Mouse (Mus musculus) induced T-regulatory cell, adult 2 months (primary cell): ENCODE results near the gene B4galt2.

Experiments used
- DNase-seq: peaks from one replicate; pipeline ENCODE4 v3.0.0-alpha.2; 2012; ENCODE audit warnings: low read depth

B4galt2 gene

DNA sequence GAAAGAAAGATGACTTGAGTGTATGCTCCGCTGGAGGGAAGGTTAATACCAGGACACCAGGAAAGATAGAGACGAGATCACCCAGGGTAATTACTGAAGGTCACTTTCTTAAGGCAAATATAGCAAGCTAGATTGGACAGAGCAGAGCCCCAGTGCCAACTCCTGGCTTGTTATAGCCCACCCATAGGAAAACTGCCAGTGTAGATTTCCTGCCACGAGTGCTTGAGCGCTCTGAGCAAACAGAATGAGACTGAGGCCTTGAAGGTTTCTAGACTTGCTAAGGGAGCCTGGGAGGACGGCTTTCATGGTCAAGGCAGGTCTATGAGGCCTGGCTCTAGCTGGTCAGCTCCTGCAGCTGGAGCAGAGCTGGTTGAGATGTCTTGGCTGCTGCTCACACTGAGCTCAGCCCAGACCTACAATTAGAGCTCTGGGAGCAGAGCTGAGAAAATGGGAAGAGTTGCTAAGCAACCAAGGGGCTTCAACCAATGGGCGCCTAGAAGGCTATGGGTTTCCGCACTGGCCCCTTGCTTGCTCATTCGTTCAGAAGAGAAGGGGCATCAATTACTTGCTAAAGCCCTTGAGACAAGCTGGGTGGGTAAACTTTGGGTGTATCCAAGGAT, 25.7 kb upstream of the B4galt2 start:
- no peak for DNase-seq

DNA sequence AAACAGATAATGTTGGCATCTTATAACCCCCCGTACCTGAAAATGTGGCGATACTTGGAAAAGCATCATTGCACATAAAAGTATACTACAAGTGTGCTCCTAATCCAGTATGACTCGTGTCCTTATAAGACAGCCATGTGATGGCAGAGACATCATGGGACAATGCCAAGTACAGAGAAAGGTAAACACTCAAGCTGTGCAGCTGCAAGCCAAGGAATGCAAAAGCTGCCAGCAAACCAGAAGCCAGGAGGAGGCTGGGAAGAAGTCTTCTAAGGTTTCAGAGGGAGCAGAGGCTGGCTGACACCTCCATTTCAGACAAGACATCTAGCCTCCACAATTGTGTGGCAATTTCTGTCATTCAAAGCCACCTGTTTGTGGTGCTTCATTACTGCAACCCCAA, 22.9 kb upstream of the B4galt2 start:
- no peak for DNase-seq

DNA sequence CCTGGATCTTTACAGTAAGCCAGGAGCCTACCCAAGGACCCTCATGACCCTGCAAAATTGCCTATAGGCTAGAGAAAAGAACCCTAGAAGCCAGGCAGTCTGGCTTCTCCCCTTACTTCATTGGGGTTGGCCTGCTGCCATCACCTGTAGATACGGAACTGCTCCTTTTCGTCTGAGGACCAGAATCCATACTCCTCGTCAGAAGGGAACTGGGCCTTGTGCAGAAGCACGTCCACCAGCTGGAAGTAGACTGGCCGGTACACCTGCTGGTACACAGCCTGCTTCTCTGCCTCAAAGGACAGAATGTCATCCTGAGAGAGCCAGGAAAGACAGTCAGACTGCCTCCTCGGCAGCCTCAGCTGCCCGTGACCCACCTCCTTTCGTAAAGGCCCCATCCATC, 21.5 kb upstream of the B4galt2 start:
- no peak for DNase-seq

DNA sequence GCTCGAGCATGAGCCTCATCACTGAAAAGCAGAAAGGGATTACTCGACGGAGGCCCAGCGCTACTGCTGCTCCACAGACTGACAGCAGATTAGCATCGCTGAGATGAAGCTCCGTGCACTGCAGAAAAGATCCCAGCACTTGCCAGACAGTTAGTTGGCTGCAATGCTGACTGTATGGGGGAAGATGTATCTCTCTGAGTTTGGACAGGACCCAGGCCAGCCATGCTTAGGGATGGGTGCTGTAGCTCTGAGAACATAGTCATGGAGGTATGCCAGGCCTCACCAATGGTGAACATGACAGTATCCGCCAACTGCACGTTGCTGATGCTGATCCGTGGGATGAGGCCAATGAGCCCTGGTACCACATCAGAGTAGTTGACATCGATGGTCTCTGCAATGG, 20.8 kb upstream of the B4galt2 start:
- DNase-seq = no peak

DNA sequence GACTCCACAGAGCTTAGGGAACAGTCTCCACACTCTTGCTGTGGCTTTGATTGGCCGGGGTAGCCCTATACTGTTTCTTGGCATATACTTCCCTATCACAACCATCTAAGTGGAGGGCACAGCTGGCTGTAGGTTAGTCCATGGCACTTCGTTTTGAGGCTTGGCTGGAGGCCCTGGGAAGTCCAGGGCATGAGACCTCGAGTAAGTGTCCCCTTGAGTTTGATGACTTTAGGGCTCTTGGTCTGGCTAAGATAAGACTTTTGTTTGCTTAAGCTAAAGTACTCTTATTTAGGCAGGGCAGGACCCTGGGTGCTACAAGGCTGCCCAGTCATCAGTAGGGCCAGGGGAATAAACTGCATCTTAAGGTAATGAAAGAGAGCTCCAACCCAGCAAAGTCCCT, 14.8 kb upstream of the B4galt2 start:
- DNase-seq = no peak

DNA sequence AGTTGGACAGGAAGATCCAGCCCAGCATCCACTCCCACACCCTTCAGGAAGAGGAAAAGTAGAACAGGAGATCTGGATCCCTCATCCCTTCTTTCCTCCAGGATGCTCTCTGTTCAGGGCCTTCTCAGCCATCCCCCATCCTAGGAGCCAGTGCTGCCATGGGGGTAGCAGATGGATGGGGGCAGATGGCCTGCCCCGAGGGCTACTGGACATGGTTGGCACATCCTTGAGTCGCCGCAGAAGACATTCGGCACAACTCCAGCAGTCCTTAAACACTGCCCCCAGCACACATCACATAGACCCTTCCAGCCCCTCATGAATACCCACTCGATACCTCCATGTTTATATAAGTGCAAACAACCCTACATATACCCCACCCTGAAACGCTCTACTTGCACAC, 12.7 kb upstream of the B4galt2 start:
- no peak for DNase-seq

DNA sequence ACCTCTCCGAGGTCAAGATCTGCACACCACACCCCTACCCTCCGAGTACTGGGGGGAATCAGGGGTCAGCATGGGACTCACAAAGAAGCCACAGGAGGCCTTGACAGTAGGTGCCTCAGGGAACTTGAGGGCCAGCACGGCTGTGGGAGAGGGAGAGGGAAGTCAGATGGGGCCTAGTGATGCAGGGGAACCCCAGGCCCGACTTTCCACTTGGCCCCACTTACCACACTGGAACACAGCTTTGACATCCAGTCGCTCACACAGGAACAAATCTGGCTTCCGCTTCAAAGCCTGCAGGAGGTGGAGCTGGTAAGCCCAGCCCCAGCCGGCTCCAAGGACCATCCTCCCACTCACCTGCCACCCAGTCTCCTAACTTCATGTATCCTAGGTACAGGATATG, 12.1 kb upstream of the B4galt2 start:
- no peak for DNase-seq

DNA sequence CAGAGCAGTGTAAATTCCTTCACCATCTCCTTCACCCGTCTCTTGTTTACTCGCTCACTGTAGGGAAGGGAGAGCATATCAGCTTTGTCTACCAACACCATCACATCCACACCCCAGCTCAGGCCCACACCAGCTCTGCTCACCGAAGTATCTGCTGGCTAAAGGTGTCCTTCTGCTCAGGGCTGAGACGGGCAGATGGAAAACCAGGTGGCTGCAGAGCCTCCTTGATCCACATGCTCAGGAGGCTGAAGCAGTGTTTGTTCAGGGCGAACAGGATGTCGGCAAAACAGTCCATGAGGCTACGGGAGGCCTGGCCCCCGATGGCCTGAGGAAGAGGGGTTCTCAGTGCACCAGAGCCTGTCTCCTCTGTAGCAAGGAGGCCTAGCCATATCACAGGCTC, 11.3 kb upstream of the B4galt2 start:
- DNase-seq = no peak

DNA sequence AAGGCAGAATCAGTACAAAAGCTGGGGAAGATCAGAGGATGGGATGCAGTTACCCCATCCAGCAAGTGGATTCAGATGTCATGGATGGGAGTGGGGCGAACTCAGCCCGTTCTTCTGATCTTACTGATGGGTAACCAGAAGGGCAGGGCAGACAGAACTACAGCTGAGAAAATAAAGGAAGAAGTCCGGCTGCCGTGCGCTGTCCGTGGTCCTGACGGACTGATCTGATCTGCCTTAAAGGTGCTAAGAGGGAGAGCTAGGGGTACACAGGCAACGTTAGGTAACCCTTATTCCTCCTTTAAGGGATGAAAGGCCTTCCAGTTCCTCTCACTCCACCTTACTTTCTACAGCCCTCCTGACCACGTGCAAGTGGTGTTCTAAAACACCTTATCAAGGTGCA, 10.1 kb upstream of the B4galt2 start:
- DNase-seq = peak; percentile 72

DNA sequence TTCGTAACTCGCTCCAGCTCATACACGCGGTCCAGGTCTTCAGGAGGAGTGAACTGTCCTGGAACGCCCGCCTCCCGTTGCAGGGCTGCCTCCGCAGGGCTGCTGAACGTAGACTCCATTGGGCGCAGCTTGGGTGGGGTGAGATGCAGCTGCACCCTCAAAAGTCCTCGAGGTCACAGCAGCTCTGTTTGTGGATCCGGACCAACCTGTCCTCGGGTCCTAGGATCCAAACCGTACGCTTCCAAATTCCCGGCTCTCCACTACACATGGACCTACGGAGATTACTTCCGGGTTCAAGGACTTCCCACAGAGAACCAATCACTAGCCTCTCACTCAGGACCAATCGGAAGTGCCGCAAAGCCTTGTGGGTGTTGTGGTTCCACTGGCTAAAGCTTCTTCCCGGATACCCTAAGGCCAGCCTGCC, 8.5 kb upstream of the B4galt2 start, which contains the start of gene Dph2:
Gene Dph2 (minus strand): TSS at position 295 of the 424 bp plus-strand sequence.
- DNase-seq = peak; percentile 92

DNA sequence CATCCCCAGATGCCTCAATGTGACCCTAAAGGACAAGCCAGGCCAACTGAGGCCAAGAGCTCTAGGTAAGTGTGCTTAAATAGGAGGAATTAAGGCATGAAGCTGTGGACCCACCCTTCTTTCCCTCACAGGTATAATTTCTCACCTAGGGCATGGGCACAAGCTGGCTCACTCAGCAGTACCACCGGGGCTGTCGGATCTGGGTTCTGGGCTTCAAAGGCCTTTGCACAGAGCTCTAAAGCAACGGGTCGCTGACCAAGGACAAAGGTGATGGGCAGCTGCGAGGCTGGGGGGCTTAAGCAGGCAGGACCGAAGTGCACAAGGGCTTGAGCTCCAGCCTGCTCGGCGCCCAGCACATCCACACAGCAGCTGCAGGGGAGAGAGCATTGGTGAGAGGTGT, 7.5 kb upstream of the B4galt2 start:
- no peak for DNase-seq

DNA sequence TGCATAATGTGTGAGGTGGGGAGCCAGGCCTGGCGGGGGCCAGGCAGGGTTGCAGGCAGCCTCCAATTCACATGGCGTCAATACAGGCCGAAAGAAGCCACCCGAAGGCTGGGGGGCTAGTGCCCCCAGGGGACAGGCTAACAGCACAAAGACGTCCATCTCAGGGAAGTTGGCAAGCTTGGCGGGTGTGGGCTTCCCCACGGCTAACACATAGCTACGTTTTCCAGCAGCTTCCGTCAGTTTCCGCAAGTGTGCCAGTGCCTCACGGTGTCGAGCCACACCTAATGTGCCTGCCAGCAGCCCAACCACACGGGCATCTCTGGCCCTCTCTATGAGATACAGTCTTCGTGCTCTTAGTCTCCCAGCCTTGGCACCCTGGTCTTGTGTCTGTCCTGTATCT, 6.7 kb upstream of the B4galt2 start:
- no peak for DNase-seq

DNA sequence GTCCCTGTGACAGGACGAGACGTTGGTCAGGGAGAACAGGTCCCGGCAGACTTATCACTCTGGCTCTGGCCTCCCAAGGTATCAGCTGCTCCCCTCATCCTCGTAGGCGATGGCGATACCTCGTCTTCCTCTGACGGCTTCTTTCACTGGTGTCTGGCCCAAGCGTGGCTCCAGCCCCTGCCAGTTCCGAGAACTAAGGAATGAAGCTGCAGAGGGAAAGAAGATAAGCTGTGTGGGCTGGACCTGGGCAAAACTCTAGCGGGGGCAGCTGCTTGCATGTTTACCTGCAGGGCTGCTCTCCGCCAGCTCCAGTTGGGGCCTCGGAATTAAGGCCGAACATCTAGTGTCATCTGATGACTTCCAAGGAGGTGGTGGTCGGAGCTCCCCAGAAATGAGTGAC, 6.2 kb upstream of the B4galt2 start:
- no peak for DNase-seq

DNA sequence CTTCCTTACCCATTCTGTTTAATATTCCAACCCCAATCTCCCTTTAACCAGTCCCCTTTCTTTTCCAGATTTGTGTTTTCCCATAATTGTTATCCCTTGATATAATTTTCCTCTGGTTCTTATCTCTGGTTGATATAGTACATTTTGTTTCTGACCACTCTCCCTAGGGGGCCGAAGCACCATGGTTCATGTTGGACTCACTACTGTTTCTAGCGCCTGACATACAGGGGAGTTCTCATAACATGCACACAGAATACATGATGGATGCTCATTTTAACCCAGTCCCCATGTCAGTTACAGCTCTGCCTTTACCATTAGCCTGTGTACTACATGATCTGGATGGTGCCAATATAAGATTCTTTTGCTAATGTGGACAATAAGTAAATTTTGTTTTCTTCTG, 4.6 kb upstream of the B4galt2 start:
- no peak for DNase-seq

DNA sequence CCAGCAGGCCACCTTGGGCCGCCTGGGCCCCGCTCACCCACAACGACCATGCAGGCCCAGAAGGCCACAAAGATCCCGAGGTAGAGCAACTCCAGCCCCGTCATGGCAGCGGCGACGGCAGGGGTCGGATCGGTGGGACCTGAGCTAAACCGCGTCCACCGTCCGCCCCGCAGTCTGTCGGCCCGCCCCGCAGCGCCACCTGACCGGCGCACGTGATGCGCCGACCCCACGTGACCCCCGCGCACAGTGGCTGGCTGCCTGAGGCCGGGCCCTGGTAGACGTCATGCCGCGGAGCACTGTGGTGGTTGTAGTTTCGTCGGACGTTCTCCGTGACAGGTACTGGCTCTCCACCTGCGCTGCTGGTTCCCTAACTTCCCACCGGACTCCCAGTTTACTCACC, 3.8 kb upstream of the B4galt2 start, which contains the start of gene Atp6v0b:
Gene Atp6v0b (minus strand): TSS at position 201 of the 400 bp plus-strand sequence.
- DNase-seq = peak; percentile 92

DNA sequence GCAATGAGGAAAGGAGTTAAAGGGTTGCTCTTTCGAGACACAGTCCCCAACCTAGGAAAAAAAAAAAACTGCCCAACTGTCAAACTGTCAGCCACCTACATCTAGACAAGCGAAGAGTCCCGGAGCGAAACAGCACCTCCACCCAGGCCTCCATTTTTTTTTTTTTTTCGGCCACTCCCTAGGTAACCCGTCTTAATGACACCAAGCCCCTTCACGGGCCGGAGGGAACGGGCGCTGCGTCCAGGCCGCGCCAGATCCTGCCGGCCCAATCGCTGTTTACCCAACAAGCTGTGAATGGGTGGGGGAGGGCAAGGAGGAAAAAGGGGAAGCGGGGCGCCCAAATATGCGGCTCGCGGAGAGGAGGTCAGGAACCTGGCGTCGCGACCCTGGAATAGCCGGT, 3.4 kb upstream of the B4galt2 start:
- DNase-seq = no peak

DNA sequence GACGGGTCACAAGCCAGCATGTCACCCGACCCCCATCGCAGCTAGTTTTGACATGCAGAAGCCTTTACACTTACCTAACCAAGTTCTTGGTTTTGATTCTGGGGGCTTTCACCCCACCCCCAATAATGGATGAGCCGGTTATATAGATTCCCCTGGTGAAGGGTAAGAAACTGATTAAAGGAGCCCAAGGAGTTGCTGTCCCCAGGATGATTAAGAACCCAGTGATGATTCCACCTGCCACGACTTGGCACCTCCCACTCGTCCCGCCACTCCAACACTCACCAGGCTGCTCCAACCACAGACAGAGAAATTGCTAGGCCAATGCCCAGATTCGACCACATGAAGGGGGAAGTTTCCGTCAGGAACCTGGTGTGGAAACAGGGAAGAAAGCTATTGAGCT, 2.7 kb upstream of the B4galt2 start:
- no peak for DNase-seq

DNA sequence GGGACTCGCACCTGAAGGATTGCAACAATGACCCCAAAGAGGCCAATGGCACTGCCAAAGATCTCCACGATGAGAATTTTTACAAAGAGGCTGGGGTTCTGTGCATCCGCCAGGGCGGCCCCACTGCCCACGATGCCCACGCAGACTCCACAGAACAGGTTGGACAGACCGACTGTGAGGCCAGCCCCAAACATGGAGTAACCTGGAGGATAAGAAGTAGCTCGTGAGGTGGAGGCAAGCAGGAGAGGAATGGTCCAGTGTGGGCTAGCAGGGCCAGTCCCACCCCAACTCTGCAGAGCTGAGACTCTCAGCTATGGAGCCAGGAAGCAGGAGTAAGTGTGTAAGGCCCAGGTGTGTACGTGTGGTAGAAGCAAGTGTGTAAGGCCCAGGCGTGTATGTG, 1.8 kb upstream of the B4galt2 start:
- DNase-seq = no peak

DNA sequence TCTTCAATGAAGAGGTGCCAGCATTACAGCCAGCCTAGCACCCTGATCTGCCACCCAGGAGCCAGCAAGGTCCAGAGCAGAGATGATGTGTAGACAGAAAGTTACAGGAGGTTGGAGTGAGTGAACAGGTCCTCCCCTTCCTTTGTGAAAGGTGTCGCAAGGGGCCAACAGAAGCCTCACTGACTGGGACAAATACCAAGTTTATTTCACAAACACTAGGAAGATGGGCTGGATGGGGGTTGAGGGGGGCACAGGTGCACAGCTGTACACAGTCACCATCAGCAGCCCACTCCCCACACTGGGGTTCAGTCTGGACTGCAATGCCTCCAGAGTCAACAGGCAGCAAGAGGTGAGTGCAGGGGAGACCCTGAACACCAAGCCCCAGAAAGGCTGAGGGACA, 859 bp upstream of the B4galt2 start:
- DNase-seq = no peak

DNA sequence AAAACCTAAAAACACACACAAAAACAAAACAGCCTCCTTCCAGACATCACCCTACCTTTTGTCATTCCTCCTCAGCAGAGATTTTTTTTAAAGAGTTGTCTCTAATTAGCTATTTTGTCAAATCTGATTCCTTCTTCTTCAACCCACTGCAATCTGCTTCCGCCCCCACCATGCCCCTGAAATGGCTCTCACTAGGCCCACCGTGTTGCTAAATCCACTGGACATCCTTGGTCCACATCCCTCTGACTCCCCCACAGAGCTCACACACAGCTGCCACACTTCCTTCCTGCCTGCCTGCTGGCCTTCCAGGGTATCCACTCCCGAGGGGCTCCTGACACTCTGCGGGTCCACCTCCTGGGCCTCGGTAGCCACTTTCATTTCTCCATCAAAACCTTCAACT, 4.6 kb downstream of the B4galt2 start:
- DNase-seq = no peak

DNA sequence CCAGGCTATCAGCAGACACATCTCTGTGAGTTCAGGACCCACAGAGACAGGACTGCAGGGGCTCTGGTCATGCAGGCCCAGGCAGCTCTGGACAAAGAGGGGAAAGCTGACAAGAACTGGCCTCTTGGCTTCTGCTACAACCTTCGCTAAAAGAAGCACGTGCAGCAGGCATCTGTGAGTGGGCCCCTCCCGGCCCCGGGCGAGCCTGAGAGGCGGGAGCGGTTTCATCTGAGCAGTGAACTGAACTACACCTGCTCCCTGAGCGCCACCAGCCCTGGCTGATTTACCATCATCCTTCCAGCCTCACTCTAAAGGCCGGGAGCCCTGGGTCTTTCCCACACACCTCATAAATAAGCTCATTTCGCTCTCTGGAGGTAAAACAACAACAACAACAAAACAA, 5.0 kb downstream of the B4galt2 start:
- no peak for DNase-seq

DNA sequence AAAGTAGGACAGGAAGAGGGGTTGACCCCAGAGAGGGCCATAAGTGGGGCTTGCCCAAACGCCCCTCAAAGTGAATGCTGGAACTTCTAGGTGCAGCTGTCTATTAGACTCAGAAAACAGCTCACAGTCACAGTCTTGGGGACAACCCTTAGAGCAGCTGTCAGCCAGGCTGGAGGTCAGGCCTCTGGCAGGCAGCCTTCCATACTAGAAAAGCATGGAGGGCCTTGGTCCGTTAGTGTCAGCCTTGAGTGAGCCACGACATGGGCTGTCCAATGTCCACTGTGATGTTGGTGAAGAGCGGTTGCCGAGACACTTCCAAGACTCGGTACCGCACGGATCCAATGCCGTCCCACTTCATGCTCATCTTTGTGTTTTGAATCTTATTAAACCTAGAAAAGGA, 9.7 kb downstream of the B4galt2 start:
- no peak for DNase-seq

DNA sequence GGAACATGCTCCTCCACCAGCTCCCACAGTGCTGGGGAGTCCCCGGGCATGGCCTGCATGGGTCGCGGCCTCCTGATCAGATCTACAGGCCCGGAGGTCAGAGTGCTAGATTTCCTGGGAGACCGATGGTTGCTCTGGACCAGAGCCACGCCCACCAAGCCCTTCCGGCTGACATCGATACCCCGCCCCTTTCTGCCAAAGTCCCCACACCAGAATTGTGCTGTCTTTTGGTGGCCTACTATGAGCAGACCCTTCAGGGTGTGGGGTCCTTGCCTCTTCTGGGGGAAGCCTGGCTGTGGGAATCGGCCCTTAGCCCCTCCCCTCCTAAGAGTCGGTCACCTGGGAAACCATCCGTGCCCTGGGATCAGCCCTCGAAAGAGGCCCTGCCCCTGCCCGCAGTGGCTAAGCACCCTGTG, 10.8 kb downstream of the B4galt2 start, which contains the start of gene Ccdc24:
Gene Ccdc24 (minus strand): TSS at position 87 of the 416 bp plus-strand sequence.
- DNase-seq = no peak

DNA sequence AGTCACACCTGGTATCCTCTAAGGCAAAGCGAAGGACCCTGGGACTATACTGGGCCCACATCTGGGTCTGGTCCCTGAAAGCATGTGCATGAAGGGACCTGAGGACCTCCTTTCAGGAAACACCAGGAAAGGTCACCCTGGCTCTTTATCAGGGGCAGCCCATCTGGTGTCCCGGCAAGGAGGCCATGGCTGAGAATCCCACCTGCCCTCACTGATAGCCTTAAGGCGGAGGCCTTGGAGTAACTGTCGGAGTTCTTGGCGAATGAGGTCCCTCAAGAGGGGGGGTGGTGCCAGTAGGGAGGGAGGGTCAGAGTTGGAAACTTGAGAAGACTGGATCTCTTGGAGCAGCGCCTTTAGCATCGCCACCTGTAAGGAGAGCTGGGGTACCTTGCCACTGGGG, 11.5 kb downstream of the B4galt2 start:
- no peak for DNase-seq

DNA sequence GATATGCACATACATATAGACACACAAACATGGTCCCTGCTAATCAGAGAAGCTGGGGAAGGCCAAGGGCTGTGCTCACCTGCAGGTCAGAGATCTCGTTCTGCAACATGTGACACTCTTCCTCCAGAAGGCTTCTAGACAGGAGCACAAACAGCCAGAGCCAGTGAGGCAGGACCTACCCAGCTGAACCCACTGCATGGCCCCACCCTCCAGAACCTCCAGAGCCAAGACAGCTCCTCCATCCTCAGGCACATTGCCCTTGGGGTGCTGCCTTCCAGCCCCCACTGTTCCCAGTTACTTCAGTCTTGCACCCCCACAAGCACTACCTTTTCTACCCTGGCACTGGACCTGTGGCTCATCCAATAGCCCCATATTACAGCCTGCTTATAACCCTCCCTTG, 12.8 kb downstream of the B4galt2 start:
- no peak for DNase-seq
